Mouse (Mus musculus): Measurements from ENCODE around the gene Rock2. TPM values are rescaled to one million over a fixed set of nuclear protein-coding genes. Genes with fewer than 3 reads are reported as not detected.

The Rock2 gene
- total RNA-seq (2021): 10 to 100 TPM; 73.9 to 79.7 TPM
- long read RNA-seq, experiment 1, partial matches to known transcripts: 2 of 4 reads
- long read RNA-seq, experiment 1, other reads (novel, unspliced or antisense): 2 of 4 reads
- long read RNA-seq, experiment 2, partial matches to known transcripts: 17 of 21 reads
- long read RNA-seq, experiment 2, other reads (novel, unspliced or antisense): 4 of 21 reads

DNA sequence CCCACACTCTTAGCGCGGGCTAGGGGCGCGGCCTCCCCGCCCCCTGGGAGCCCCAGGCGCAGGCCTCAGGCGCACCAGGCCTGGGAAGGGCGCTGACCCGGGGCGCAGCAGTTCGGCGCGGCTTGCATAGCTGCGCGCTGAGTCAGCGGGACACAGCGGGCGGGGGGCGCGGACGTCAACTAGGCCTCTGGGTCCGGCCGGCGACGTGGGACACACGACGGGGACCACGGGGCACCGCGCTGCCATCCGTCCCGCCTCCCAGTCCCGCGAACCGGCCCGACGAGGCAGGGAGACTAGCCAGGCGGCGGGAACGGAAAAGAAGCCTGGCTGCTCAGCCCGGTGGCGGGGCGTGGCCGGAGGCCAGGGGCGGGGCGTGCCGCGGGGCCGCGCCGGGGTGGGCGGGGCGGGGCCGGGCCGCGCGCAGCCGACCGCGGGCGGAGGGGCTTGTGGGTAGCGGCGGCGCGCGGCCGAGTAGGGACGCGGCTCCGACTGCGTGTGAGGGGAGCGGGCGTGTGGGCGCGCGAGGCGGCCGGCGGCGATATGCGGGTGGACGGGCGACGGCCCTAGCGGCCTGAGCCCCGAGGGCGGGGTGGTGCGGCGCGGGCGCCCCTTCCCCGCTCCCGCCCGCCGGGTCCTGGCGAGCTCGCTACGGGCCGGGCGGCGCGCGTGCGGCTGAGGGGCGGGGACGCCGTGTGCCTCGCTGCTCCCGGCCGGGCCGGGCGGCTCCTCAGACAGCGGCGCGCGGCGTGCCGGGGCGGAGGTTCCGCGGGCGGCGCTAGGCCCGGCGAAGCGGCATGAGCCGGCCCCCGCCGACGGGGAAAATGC lies at the start of gene Rock2:
Gene Rock2, plus strand, starts transcription at position 500 of the 825 bp plus-strand sequence.
- peak; percentile 74 to 78 for DNase-seq (ENCODE audit: low spot score in 2 of 2)

GRCm38 (mm10) chr12:16847204-16847792 lies 47.4 kb upstream of the Rock2 start:
- DNase-seq (ENCODE audit: low spot score in 2 of 2): no peak

GRCm38 (mm10) chr12:16848501-16848900 lies 46.2 kb upstream of the Rock2 start:
- no peak for DNase-seq (ENCODE audit: low spot score in 2 of 2)

DNA sequence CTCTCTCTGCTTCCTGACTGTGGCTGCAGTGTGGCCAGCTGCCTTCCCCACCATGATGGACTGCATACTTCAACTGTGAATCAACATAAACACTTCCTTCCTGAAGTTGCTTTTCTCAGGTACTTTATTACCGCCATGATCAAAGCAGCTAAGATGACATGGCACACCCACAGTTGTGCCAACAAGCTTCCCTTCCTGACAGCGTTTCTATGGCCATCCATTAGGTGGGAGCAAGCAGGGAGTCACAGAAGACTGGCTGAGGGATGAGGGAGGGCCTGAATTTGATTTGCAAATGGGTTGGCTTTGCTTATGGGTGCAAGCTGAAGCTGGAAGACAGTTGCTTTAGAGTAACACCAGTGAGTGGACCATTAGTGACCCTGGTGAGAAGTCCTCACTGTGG lies 44.9 kb upstream of the Rock2 start:
- DNase-seq (ENCODE audit: low spot score in 2 of 2): no peak

- no peak for DNase-seq (ENCODE audit: low spot score in 2 of 2)
Measured at GRCm38 (mm10) chr12:16850431-16851375, 44.0 kb upstream of the Rock2 start.

GRCm38 (mm10) chr12:16853431-16854165 lies 41.1 kb upstream of the Rock2 start:
- peak; percentile 46 to 64 for DNase-seq (ENCODE audit: low spot score in 2 of 2)

GRCm38 (mm10) chr12:16855632-16856305 lies 38.9 kb upstream of the Rock2 start:
- DNase-seq (ENCODE audit: low spot score in 2 of 2): no peak

GRCm38 (mm10) chr12:16856306-16856679 lies 38.4 kb upstream of the Rock2 start:
- no peak for DNase-seq (ENCODE audit: low spot score in 2 of 2)

DNA sequence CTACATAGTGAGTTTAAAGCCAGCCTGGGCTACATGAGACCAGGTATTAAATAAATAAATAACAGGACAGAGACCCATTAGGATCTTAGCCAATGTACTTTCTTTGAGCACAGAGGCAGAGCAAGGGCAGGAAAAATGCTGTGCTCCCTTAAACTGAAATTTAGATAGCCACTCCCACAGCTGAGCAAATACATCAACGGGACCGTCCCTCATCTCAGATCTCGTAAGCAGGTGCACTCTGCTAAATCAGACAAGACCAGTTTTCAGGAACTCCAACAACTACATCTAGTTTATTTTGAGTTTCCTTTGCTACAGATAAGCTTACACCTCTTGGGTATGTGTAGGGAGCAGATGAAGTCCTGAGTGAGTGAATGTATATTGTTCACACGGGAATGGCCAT lies 36.6 kb upstream of the Rock2 start:
- DNase-seq (ENCODE audit: low spot score in 2 of 2): no peak

- no peak for DNase-seq (ENCODE audit: low spot score in 2 of 2)
Measured at GRCm38 (mm10) chr12:16859781-16860180, 34.9 kb upstream of the Rock2 start.

- no peak for DNase-seq (ENCODE audit: low spot score in 2 of 2)
Measured at GRCm38 (mm10) chr12:16860533-16860932, 34.2 kb upstream of the Rock2 start.

GRCm38 (mm10) chr12:16860961-16861360 lies 33.7 kb upstream of the Rock2 start:
- DNase-seq (ENCODE audit: low spot score in 2 of 2): no peak

DNA sequence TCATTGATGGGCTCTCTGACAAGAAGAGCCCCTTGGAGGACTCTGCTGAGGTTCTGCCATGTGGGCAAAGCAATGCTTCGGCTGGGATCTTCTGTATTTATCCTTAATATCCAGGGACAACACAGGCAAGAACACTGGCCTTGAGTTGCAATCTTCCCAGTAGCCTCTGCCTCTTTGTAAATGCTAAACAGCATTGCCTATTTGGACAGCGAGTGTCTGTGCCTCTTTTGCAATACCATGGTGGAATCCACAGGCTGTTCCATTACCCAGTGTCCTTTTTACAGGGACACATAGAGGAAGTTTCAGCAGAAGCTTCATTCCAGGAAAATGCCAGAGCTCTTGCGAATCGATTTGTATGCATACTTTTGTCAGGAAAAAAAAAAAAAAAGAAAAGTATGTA lies 30.2 kb upstream of the Rock2 start:
- DNase-seq (ENCODE audit: low spot score in 2 of 2): no peak

GRCm38 (mm10) chr12:16865871-16866270 lies 28.8 kb upstream of the Rock2 start:
- DNase-seq (ENCODE audit: low spot score in 2 of 2): no peak

GRCm38 (mm10) chr12:16866460-16866859 lies 28.2 kb upstream of the Rock2 start:
- no peak for DNase-seq (ENCODE audit: low spot score in 2 of 2)

DNA sequence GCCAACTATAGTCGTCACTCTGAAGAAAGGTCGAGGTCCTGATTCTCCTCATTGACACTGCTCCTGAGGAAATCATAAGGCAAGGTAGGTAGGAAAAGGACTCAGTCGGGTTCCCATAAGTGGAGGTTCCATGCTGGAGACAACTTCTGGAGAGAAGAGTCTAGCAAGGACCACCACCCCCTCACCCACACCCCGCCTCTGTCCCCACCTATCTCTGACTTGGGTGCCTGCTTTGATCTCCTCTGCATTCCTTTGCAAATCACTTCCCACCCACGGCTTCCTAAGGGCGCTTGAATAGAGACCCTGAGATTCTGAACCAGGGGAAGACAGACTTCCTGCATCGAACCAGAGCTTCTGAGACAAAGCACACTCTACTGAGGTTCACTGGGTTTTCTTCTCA lies 27.4 kb upstream of the Rock2 start:
- DNase-seq (ENCODE audit: low spot score in 2 of 2): no peak

GRCm38 (mm10) chr12:16868618-16869017 lies 26.1 kb upstream of the Rock2 start:
- DNase-seq (ENCODE audit: low spot score in 2 of 2): no peak

GRCm38 (mm10) chr12:16869091-16869778 lies 25.5 kb upstream of the Rock2 start:
- DNase-seq (ENCODE audit: low spot score in 2 of 2): no peak

DNA sequence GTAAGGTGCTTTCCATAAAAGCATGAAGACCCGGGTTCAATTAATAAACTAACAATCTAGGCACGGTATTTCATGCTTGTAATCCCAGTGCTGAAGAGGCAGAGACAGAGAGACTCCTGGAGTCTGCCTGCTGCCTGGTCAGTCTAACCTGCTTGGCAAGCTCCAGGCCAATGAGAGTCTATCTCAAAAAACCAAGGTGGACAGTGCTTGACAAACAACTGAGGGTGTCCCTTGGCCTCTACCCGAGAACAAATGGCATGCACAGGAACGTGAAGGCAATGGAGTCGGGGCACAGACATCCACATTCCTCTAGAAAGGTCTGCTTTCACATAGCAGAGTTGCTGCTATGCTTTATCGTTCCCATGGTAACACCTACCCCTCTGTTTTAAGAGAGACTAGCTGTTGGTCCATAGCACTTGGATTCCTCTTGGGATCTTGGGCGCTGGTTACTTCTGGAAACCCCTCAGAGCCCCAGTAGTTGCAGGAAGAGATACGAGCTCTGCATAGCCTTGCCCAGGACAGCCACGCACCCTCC lies 24.8 kb upstream of the Rock2 start:
- no peak for DNase-seq (ENCODE audit: low spot score in 2 of 2)
